Mouse (Mus musculus) fibroblast of lung, adult 2 months (primary cell): ENCODE data around the gene Fetub.
"Not testable (repeated sequence)": the region's sequence is repeated elsewhere in the genome, so short reads cannot be mapped to it uniquely, and the experiment has no call there.

ENCODE experiments used
- DNase-seq: peaks from one replicate; pipeline ENCODE4 v3.0.0-alpha.2; 2011; ENCODE audit warnings: low read depth

The Fetub gene

GRCm38 (mm10) chr16:22911986-22912385 lies 6.1 kb upstream of the Fetub start:
- DNase-seq = no peak

- no peak for DNase-seq
Observed at GRCm38 (mm10) chr16:22912886-22913285, 5.2 kb upstream of the Fetub start.

- no peak for DNase-seq
Observed at GRCm38 (mm10) chr16:22914276-22914675, 3.9 kb upstream of the Fetub start.

- no peak for DNase-seq
Observed at GRCm38 (mm10) chr16:22918664-22919312, 654 bp downstream of the Fetub start.

GRCm38 (mm10) chr16:22919971-22920854 lies 2.1 kb downstream of the Fetub start:
- DNase-seq = peak; percentile 76

GRCm38 (mm10) chr16:22921761-22922160 lies 3.6 kb downstream of the Fetub start:
- DNase-seq = no peak

GRCm38 (mm10) chr16:22922433-22922832 lies 4.3 kb downstream of the Fetub start:
- DNase-seq = no peak

- no peak for DNase-seq
Observed at GRCm38 (mm10) chr16:22929575-22929974, 11.4 kb downstream of the Fetub start.

GRCm38 (mm10) chr16:22931431-22932200 lies 13.5 kb downstream of the Fetub start:
- DNase-seq = no peak

GRCm38 (mm10) chr16:22937631-22938030 lies 19.5 kb downstream of the Fetub start:
- DNase-seq = no peak

GRCm38 (mm10) chr16:22938541-22938940 lies 20.4 kb downstream of the Fetub start:
- no peak for DNase-seq

- no peak for DNase-seq
Observed at GRCm38 (mm10) chr16:22939120-22939695, 21.1 kb downstream of the Fetub start.

- not testable (repeated sequence) for DNase-seq
Observed at GRCm38 (mm10) chr16:22941825-22942476, 23.8 kb downstream of the Fetub start.

- DNase-seq = no peak
Observed at GRCm38 (mm10) chr16:22947371-22947770, 29.2 kb downstream of the Fetub start.

GRCm38 (mm10) chr16:22950840-22951395 lies 32.8 kb downstream of the Fetub start, which contains the start of gene Hrg:
Gene Hrg, plus strand, starts transcription at chr16:22951072.
- no peak for DNase-seq

- DNase-seq = no peak
Observed at GRCm38 (mm10) chr16:22953069-22953468, 34.9 kb downstream of the Fetub start.

GRCm38 (mm10) chr16:22955397-22956084 lies 37.4 kb downstream of the Fetub start:
- no peak for DNase-seq

- DNase-seq = no peak
Observed at GRCm38 (mm10) chr16:22956085-22956439, 37.9 kb downstream of the Fetub start.

GRCm38 (mm10) chr16:22961073-22961472 lies 42.9 kb downstream of the Fetub start:
- no peak for DNase-seq

GRCm38 (mm10) chr16:22962256-22962655 lies 44.1 kb downstream of the Fetub start:
- DNase-seq = no peak

GRCm38 (mm10) chr16:22963293-22963692 lies 45.2 kb downstream of the Fetub start:
- DNase-seq = no peak
